Mouse (Mus musculus): ENCODE measurements around the gene Il13.

Gene Il13

DNA sequence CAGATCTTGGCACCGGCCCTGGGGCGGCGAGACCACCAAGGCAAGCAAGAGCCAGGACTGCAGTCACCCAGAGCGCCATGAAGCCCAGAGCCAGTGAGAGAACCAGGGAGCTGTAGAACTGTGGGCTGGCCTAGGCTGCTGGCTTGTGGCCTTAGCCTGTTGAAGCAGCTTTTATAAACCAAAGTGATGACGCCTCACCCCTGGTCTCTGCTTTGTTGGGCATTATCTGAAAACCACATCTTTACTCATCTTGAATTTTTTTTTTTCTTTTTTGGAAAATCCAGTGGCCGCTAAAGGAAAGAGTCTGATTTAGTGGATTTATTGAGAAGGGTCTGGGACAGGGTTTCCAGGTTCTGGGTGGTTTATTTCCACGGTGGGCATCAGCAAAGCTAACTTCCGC is at the start of gene Il13:
Gene Il13, minus strand, starts transcription at position 147 of the 400 bp plus-strand sequence.
- DNase-seq (ENCODE audit: low read depth, low spot score): no peak

GRCm38 (mm10) chr11:53682994-53683530 is 48.6 kb upstream of the Il13 start:
- no peak for DNase-seq (ENCODE audit: low read depth, low spot score)

DNA sequence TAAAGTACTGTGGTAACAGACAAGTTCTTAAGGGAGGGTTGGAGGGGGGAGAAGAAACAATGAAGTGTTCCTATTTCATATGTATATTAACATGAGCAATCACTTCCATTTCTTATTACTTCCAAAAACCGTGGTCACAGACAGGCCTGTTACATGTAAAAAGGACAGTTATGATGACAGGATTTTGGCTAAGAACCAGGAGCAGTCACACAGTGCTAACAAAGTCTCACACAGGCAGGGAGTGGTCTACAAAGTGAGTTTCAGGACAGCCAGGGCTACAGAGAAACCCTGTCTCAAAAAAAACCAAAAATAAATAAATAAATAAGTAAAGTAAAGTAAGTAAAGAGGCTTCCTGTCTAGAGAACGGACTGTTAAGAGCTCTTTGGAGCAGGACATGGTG is 47.7 kb upstream of the Il13 start:
- DNase-seq (ENCODE audit: low read depth, low spot score): no peak

GRCm38 (mm10) chr11:53681686-53682085 is 47.2 kb upstream of the Il13 start:
- DNase-seq (ENCODE audit: low read depth, low spot score): no peak

GRCm38 (mm10) chr11:53680141-53680540 is 45.6 kb upstream of the Il13 start:
- no peak for DNase-seq (ENCODE audit: low read depth, low spot score)

- no peak for DNase-seq (ENCODE audit: low read depth, low spot score)
These were observed 36.9 kb upstream of the Il13 start for GRCm38 (mm10) chr11:53671414-53671813.

GRCm38 (mm10) chr11:53664091-53664490 is 29.6 kb upstream of the Il13 start:
- no peak for DNase-seq (ENCODE audit: low read depth, low spot score)

DNA sequence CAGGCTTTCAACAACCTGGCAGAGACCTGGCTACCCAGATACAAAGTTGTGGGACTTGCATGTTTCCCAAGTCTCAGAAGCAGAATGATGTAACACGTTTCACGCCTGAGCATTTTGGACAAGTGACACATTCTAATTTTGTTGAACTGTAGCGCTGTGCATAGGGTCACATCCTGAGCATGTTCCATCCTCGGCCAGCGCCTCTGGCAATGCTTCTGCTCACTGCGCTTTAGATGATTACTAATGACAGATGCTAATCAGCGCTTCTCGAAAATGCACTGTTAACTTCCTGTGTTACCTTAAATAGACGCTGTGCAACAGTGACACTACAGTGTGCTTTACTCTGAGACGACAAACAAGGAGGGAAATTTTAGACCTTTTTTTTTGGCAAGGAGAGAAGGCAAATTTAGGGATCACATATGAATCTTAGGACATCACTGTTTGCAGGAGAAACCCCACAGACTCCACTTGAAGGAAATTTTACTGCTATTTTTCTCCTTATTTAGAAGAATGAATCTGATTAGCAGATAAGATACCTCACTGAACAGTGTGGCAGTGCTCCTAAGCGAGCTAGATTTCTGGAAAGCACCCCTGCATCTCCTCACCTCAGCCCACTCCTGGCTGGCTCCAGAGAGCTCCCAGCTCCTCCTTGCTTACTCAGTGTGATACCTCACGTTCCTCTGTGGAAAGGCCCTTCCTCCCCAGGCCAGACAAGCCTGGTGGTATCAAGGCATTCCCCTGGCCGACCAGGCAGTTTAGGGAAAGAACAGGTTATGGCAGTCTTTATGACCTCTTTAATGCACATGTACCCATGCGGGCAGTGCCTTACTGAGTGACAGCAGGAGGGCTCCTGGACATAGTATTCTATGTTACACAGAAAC is 28.5 kb upstream of the Il13 start:
- DNase-seq (ENCODE audit: low read depth, low spot score): peak; percentile 35

GRCm38 (mm10) chr11:53657828-53658227 is 23.3 kb upstream of the Il13 start:
- DNase-seq (ENCODE audit: low read depth, low spot score): no peak

DNA sequence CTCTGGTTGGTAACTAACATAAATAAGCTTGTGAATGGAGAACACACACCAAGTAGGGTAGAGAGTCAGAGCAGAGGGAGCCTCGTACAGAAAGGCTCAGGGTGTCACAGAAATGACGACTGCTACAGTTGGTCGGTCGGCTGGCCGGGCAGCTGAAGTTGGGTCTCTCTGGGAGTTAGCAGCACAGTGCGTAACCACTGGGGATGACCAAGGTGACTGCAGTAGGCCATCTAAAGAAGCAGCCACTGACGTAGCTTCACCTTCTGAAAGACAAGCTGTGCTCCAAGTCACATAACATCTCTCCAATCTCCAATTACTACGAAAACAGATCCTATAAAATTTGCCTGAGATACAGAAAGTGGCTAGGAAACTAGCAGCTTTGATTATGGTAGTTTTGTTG is 22.9 kb upstream of the Il13 start:
- no peak for DNase-seq (ENCODE audit: low read depth, low spot score)

GRCm38 (mm10) chr11:53656558-53657202 is 22.2 kb upstream of the Il13 start:
- peak; percentile 59 for DNase-seq (ENCODE audit: low read depth, low spot score)

DNA sequence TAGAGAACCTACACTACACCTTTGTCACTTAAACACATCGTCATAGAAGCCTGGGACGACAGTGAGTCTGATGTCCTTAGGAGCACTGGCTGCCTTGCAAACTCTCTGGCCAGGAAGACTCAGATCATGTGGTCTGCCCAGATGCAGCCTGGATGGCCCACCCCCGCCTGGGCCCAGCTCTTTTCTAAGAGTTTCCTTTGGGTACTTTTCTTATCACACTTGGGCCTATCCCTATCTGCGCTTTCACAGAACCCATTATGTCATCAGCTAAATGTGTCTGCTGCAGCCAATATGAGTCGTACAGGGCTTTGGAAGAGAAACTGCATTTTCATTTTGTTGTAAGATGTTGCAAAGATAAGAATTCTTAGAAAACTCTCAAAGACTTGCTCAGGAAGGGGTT is 20.5 kb upstream of the Il13 start:
- DNase-seq (ENCODE audit: low read depth, low spot score): no peak

GRCm38 (mm10) chr11:53652427-53652826 is 17.9 kb upstream of the Il13 start:
- DNase-seq (ENCODE audit: low read depth, low spot score): no peak

GRCm38 (mm10) chr11:53651441-53651840 is 16.9 kb upstream of the Il13 start:
- DNase-seq (ENCODE audit: low read depth, low spot score): no peak

- DNase-seq (ENCODE audit: low read depth, low spot score): no peak
These were observed 9.5 kb upstream of the Il13 start for GRCm38 (mm10) chr11:53644017-53644416.

DNA sequence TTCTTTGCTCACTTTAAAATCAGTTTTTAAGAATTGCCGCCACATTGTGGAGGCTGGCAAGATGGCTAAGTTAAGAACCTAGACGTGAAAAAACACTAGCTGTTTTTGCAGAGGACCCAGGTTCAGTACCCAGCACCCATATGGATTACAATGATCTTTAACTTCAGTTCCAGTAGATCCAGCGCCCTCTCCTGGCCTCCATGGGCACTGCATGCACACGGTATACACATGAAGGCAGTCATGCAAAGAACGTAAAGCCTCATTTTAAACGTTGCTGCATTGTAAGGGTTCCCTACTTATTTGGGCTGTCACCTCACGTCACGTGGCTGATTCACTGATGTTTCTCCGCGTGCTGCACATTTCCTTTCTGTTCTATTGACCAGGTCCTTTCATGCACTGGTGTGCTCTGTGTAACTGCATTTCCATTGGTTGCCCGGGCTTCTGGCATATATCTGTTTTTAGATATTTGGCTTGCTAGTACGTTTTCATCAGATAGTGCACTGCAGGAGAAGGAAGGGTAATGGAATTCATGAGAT is 8.3 kb upstream of the Il13 start:
- DNase-seq (ENCODE audit: low read depth, low spot score): peak; percentile 28

GRCm38 (mm10) chr11:53637803-53638260 is 3.3 kb upstream of the Il13 start:
- DNase-seq (ENCODE audit: low read depth, low spot score): no peak

- no peak for DNase-seq (ENCODE audit: low read depth, low spot score)
These were observed 2.7 kb upstream of the Il13 start for GRCm38 (mm10) chr11:53637046-53637802.

DNA sequence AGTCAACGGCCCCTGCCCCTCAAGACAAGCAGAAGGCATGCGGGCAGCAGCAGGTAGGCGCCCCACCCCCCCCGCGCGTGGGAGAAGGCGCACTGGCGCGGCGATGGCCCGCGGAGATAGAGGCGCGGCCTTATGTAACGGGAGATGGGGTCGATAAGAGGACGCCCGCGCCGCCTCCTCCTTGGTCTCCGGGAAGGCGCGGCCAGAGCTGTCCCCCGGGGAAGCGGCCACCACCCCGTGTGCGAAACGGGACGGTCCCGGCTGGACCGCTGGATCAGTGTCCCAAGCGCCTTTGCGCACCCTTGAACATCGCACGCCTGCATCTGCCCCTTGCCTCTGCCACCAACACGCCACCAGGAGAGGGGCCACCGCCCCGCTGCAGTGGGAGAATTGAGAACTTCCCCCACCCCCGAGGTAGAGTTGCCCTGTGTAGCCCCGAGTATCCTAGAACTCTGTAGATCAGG is 1.7 kb upstream of the Il13 start:
- peak; percentile 52 for DNase-seq (ENCODE audit: low read depth, low spot score)

- no peak for DNase-seq (ENCODE audit: low read depth, low spot score)
These were observed 1.2 kb upstream of the Il13 start for GRCm38 (mm10) chr11:53635590-53636182.

DNA sequence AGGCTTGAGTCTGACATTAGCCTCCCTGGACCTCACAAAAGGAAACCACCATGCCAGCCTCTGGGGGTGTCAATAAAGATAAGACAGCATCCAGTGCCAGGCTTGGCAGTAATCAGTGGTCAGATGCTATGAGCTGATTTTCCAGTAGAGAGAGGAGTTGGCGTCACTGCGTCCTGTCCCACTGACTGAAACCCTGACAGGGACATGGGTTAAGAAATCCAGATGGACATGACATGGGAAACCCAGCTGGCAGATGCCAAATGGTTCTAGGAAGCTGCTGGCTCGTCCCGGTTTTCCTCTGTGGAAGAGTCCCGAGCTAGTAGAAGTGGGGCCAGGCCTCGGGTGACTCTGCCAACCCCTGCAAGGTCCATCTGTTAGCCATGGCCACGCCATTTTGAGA is 858 bp downstream of the Il13 start:
- DNase-seq (ENCODE audit: low read depth, low spot score): no peak
